Mouse (Mus musculus): ENCODE measurements around the gene Wdr47. TPM values are rescaled to one million over a fixed set of nuclear protein-coding genes. Genes with fewer than 3 reads are reported as not detected.
A peak's percentile ranks its signal among the peaks of the same experiment; 100 is the strongest.

Gene Wdr47
- polyA plus RNA-seq (2015; fragmentation: Nextera tagmentation; extraction: Ambion mirVana) = 1.4 and 1.9 TPM in 2 replicates

- peak within 1 kb of the TSS; percentile 84 for H3K27ac ChIP-seq (ENCODE audit: low read length)
- H3K36me3 ChIP-seq (ENCODE audit: control insufficient read depth, insufficient read depth) = no peaks in the 10 kb centered on the region
- peak within 1 kb of the TSS; percentile 100 for H3K4me2 ChIP-seq (ENCODE audit: low read depth, low read length)
- no peaks in the 10 kb centered on the region; the same call in 1 of the 2 replicates for H3K27me3 ChIP-seq (ENCODE audit: control insufficient read depth, insufficient read depth, low read depth, low read length)
- 3% methylated on average over 44 of the region's 44 CpGs for WGBS (ENCODE audit: insufficient replicate concordance)
- H3K9me3 ChIP-seq (replicated peaks; ENCODE audit: control insufficient read depth, low read length) = no peaks in the 10 kb centered on the region
- H3K9ac ChIP-seq (ENCODE audit: low read depth, low read length) = peak within 1 kb of the TSS; percentile 81
- peak; percentile 100 for ATAC-seq (ENCODE audit: low read depth)
- H3K4me1 ChIP-seq (ENCODE audit: control insufficient read depth, low read depth, low read length) = peaks cover 11% of the 10 kb centered on the region
- peak within 1 kb of the TSS; percentile 98 for H3K4me3 ChIP-seq (ENCODE audit: low read depth, low read length)
Observed at GRCm38 (mm10) chr3:108590786-108591529, at the start of gene Wdr47. Wdr47 (plus strand) TSS chr3:108591279.

DNA sequence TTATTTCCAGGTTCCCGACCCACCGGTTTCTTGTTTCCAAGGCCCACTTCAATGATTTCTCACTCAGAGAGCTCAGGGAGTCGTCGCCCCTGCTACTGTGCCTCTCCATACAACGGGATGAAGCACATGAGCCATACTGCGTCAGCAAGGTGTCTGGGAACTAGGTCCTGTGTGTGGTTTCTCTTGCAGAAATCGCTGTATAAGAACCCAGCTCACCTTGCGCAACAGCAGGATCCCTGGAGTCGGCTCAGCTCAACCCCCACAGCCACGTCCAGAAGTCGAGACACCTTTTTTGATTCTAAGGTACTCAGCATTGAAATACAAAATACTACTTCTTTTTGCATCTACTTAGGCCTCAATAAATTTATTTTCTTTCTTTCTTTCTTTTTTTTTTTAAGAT, 48.8 kb upstream of the Wdr47 start:
- no peak overlapping the region for H3K27ac ChIP-seq (ENCODE audit: low read length)
- no peak overlapping the region for H3K4me2 ChIP-seq (ENCODE audit: low read depth, low read length)
- H3K4me3 ChIP-seq (ENCODE audit: low read depth, low read length) = no peak overlapping the region
- no peaks in the 10 kb centered on the region for H3K9me3 ChIP-seq (replicated peaks; ENCODE audit: control insufficient read depth, low read length)
- H3K36me3 ChIP-seq (ENCODE audit: control insufficient read depth, insufficient read depth) = no peaks in the 10 kb centered on the region
- H3K9ac ChIP-seq (ENCODE audit: low read depth, low read length) = no peak overlapping the region
- peaks cover 3% of the 10 kb centered on the region for H3K4me1 ChIP-seq (ENCODE audit: control insufficient read depth, low read depth, low read length)
- WGBS (ENCODE audit: insufficient replicate concordance) = 57% methylated on average over 11 of the region's 11 CpGs
- ATAC-seq (ENCODE audit: low read depth) = no peak
- H3K27me3 ChIP-seq (ENCODE audit: control insufficient read depth, insufficient read depth, low read depth, low read length) = peaks cover 6% of the 10 kb centered on the region

GRCm38 (mm10) chr3:108554111-108554561, 36.9 kb upstream of the Wdr47 start:
- Histone ChIP-seq H3K27me3 (ENCODE audit: control insufficient read depth, insufficient read depth, low read depth, low read length) (no peaks in the 10 kb centered on the region), H3K9me3 (replicated peaks; ENCODE audit: control insufficient read depth, low read length) (no peaks in the 10 kb centered on the region), H3K4me2 (ENCODE audit: low read depth, low read length) (peak overlapping the region; percentile 79), H3K27ac (ENCODE audit: low read length) (peak overlapping the region; percentile 88), H3K4me3 (ENCODE audit: low read depth, low read length) (peak overlapping the region; percentile 83), H3K4me1 (ENCODE audit: control insufficient read depth, low read depth, low read length) (peaks cover 17% of the 10 kb centered on the region), H3K36me3 (ENCODE audit: control insufficient read depth, insufficient read depth) (peaks cover 13% of the 10 kb centered on the region; the same call in 1 of the 2 replicates), H3K9ac (ENCODE audit: low read depth, low read length) (peak overlapping the region; percentile 88)
- WGBS (ENCODE audit: insufficient replicate concordance) = under 1% methylated on average over 42 of the region's 42 CpGs
- ATAC-seq (ENCODE audit: low read depth) = peak; percentile 66

GRCm38 (mm10) chr3:108554587-108555312, 36.3 kb upstream of the Wdr47 start:
- peak; percentile 94 for ATAC-seq (ENCODE audit: low read depth)
- 17% methylated on average over 22 of the region's 22 CpGs for WGBS (ENCODE audit: insufficient replicate concordance)
- peaks cover 13% of the 10 kb centered on the region; the same call in 1 of the 2 replicates for H3K36me3 ChIP-seq (ENCODE audit: control insufficient read depth, insufficient read depth)
- H3K4me1 ChIP-seq (ENCODE audit: control insufficient read depth, low read depth, low read length) = peaks cover 17% of the 10 kb centered on the region
- peak overlapping the region; percentile 79 for H3K4me2 ChIP-seq (ENCODE audit: low read depth, low read length)
- no peaks in the 10 kb centered on the region for H3K27me3 ChIP-seq (ENCODE audit: control insufficient read depth, insufficient read depth, low read depth, low read length)
- H3K27ac ChIP-seq (ENCODE audit: low read length) = peak overlapping the region; percentile 88
- peak overlapping the region; percentile 83 for H3K4me3 ChIP-seq (ENCODE audit: low read depth, low read length)
- peak overlapping the region; percentile 88 for H3K9ac ChIP-seq (ENCODE audit: low read depth, low read length)
- H3K9me3 ChIP-seq (replicated peaks; ENCODE audit: control insufficient read depth, low read length) = no peaks in the 10 kb centered on the region

- Histone ChIP-seq H3K36me3 (ENCODE audit: control insufficient read depth, insufficient read depth) (peaks cover 13% of the 10 kb centered on the region; the same call in 1 of the 2 replicates), H3K4me1 (ENCODE audit: control insufficient read depth, low read depth, low read length) (peaks cover 29% of the 10 kb centered on the region), H3K9ac (ENCODE audit: low read depth, low read length) (0 out of 2 replicates have a peak overlapping the region, but pooled peaks have one; percentile 5), H3K27me3 (ENCODE audit: control insufficient read depth, insufficient read depth, low read depth, low read length) (no peaks in the 10 kb centered on the region), H3K9me3 (replicated peaks; ENCODE audit: control insufficient read depth, low read length) (no peaks in the 10 kb centered on the region), H3K4me2 (ENCODE audit: low read depth, low read length) (peak overlapping the region; percentile 28; the same call in 1 of the 2 replicates), H3K4me3 (ENCODE audit: low read depth, low read length) (peak overlapping the region; percentile 12; the same call in 1 of the 2 replicates), H3K27ac (ENCODE audit: low read length) (peak overlapping the region; percentile 85)
- no peak for ATAC-seq (ENCODE audit: low read depth)
- WGBS (ENCODE audit: insufficient replicate concordance) = 60% methylated on average over 4 of the region's 4 CpGs
Observed at GRCm38 (mm10) chr3:108557888-108558287, 33.2 kb upstream of the Wdr47 start.

DNA sequence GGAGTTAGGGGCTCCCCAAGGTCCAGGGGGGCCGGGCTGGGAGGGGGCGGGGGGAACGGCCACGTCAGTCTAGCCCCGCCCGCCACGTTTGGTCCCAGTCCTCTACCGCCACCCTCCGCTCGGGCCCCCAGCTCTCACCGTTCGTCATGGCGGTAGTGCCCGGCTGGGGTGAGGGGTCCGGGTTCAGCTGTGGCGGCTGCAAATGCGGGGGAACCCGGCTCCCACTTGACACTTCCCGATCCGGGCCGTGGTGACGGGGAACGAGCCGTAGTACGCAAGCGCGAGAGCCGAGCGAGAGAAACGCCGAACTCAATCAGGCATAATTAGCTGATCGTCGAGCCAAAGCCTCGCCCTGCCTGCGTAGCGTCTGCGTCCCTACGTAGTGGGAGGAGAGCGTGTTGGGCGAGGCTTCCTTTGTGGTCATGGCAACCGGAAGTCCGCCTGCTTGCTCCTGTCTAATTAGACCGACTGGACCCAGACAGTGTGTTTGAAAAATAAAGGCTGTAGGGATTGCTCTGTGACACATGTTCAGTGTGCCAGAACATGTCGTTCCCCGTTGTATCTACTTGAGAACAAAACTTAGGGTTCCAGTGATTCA, 28.8 kb upstream of the Wdr47 start, which contains the start of gene Tmem167b:
Gene Tmem167b (minus strand): TSS at position 334 of the 598 bp plus-strand sequence.
- peak within 1 kb of the TSS; percentile 91 for H3K9ac ChIP-seq (ENCODE audit: low read depth, low read length)
- peaks cover 10% of the 10 kb centered on the region; the same call in 1 of the 2 replicates for H3K36me3 ChIP-seq (ENCODE audit: control insufficient read depth, insufficient read depth)
- H3K4me2 ChIP-seq (ENCODE audit: low read depth, low read length) = peak within 1 kb of the TSS; percentile 83
- H3K9me3 ChIP-seq (replicated peaks; ENCODE audit: control insufficient read depth, low read length) = no peaks in the 10 kb centered on the region
- peaks cover 30% of the 10 kb centered on the region for H3K4me1 ChIP-seq (ENCODE audit: control insufficient read depth, low read depth, low read length)
- H3K27ac ChIP-seq (ENCODE audit: low read length) = peak within 1 kb of the TSS; percentile 91
- peak within 1 kb of the TSS; percentile 89 for H3K4me3 ChIP-seq (ENCODE audit: low read depth, low read length)
- peak; percentile 97 for ATAC-seq (ENCODE audit: low read depth)
- no peaks in the 10 kb centered on the region for H3K27me3 ChIP-seq (ENCODE audit: control insufficient read depth, insufficient read depth, low read depth, low read length)
- WGBS (ENCODE audit: insufficient replicate concordance) = 0% methylated on average over 45 of the region's 45 CpGs

DNA sequence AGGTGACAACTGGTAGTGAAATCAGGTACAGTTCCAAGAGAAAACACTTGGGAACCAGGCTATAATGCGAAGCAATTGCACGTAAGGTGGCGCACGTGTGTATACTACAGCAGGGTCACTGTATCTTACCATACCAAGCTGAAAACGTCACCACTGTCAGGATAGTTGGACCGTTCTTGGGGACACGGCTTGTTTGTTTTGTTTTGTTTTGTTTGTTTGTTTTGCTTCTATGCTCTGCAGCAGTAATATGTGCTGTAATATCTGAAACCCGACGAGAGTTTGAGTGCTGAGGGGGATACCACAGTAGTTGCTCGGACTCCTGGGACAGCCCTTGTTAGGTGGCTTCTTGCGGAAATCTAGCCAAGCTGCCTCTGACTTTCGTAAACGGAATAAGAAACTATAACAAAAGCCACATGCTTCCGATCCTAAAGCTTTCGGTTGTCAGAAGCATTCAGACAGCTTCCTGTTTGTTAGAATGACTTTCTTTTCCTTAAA, 28.3 kb upstream of the Wdr47 start:
- 2% methylated on average over 15 of the region's 15 CpGs for WGBS (ENCODE audit: insufficient replicate concordance)
- peaks cover 6% of the 10 kb centered on the region; the same call in 1 of the 2 replicates for H3K36me3 ChIP-seq (ENCODE audit: control insufficient read depth, insufficient read depth)
- H3K4me1 ChIP-seq (ENCODE audit: control insufficient read depth, low read depth, low read length) = peaks cover 29% of the 10 kb centered on the region
- peak overlapping the region; percentile 56 for H3K9ac ChIP-seq (ENCODE audit: low read depth, low read length)
- no peaks in the 10 kb centered on the region for H3K27me3 ChIP-seq (ENCODE audit: control insufficient read depth, insufficient read depth, low read depth, low read length)
- H3K27ac ChIP-seq (ENCODE audit: low read length) = peak overlapping the region; percentile 91
- peak overlapping the region; percentile 83 for H3K4me2 ChIP-seq (ENCODE audit: low read depth, low read length)
- peak overlapping the region; percentile 89 for H3K4me3 ChIP-seq (ENCODE audit: low read depth, low read length)
- H3K9me3 ChIP-seq (replicated peaks; ENCODE audit: control insufficient read depth, low read length) = no peaks in the 10 kb centered on the region
- peak; percentile 50 for ATAC-seq (ENCODE audit: low read depth)

DNA sequence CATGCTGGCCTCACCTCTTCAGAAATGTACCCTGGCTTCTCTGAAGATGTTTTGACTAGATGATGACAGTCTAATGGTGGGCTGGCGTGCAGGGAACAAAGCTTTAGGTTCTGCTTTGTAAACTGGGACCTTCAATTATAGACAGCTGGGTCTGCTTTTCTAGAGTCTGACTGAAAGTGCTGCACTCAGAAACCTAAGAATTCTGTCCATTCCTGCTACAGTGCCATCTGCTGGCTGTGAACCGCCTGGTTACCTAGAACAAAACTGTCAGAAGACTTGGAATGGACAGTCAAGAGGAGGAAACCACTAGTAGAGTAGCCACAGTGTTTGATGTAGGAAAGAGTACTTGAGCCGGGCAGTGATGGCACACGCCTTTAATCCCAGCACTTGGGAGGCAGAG, 27.8 kb upstream of the Wdr47 start:
- peak overlapping the region; percentile 56 for H3K9ac ChIP-seq (ENCODE audit: low read depth, low read length)
- H3K27me3 ChIP-seq (ENCODE audit: control insufficient read depth, insufficient read depth, low read depth, low read length) = no peaks in the 10 kb centered on the region
- peak overlapping the region; percentile 83 for H3K4me2 ChIP-seq (ENCODE audit: low read depth, low read length)
- H3K36me3 ChIP-seq (ENCODE audit: control insufficient read depth, insufficient read depth) = peaks cover 3% of the 10 kb centered on the region; the same call in 1 of the 2 replicates
- peak overlapping the region; percentile 89 for H3K4me3 ChIP-seq (ENCODE audit: low read depth, low read length)
- no peaks in the 10 kb centered on the region for H3K9me3 ChIP-seq (replicated peaks; ENCODE audit: control insufficient read depth, low read length)
- H3K4me1 ChIP-seq (ENCODE audit: control insufficient read depth, low read depth, low read length) = peaks cover 24% of the 10 kb centered on the region
- ATAC-seq (ENCODE audit: low read depth) = no peak
- 0% methylated on average over 4 of the region's 4 CpGs for WGBS (ENCODE audit: insufficient replicate concordance)
- H3K27ac ChIP-seq (ENCODE audit: low read length) = peak overlapping the region; percentile 91
